Mouse (Mus musculus) left cerebral cortex, postnatal 14 days (tissue): ENCODE results near the gene Phykpl. TPM values are rescaled to one million over a fixed set of nuclear protein-coding genes. Genes with fewer than 3 reads are reported as not detected.

Experiments
- DNase-seq, 2 experiments: peaks; one replicate each; pipeline ENCODE4 v3.0.0; 2021 to 2022; ENCODE audit warnings: low spot score in 2 of 2, mixed read lengths in 1 of 2
- intact Hi-C: fragments of 180-260 bp; cut with DNase I; formaldehyde crosslinking; loops from one replicate; pipeline ENCODE4 v1.15.1; 2025
- total RNA-seq, 2 experiments: library from RNA; stranded (reverse); gene quantifications; 2 replicates each; pipeline ENCODE4 v1.2.3; 2021

The Phykpl gene
- total RNA-seq, 2 experiments from 2014 or later = 5.8 to 6.4 TPM

DNA sequence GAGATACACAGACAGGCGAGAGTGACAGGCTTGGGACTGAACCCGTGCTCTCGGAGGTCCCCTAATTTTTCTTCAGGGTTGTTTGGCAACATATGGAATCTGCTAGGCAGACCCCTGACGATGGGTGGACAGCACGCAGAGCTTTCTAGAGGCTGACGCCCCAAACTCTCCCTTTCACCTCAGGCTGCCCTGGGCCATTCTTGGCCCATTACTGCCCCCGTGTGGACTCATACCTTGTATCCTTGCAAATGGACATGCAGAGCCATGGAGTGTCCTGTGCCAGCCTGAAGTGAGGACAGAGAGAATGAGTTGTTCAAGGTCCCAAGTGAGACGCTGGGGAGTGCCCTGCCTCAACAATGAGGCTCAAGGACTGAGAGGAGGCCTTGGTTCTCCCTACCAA is 1.8 kb upstream of the Phykpl start:
- DNase-seq = peak; percentile 55 to 63
- intact Hi-C loops = loop anchor here (5.0 kb wide), 2 partner anchors 40 to 295 kb away; partner anchors contain the start of gene Col23a1

DNA sequence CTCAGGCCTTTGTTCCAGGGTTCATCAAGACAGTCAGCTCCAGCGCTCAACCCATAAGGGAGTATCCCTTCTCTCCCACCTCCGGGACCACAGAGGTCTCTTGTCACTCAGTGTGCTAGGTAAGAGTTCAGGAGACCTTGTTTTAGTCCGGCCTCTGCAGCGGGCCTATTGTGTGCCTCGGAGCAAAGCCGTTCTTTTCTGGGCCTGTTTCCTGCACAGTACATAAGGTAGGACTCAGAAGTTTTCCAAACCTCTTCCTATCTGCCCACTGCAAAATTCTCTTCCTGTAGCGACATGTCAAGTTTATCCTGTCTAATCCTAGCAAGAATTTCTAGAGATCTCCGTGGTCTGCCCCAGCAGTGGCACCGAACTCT is 513 bp upstream of the Phykpl start:
- DNase-seq = no peak

DNA sequence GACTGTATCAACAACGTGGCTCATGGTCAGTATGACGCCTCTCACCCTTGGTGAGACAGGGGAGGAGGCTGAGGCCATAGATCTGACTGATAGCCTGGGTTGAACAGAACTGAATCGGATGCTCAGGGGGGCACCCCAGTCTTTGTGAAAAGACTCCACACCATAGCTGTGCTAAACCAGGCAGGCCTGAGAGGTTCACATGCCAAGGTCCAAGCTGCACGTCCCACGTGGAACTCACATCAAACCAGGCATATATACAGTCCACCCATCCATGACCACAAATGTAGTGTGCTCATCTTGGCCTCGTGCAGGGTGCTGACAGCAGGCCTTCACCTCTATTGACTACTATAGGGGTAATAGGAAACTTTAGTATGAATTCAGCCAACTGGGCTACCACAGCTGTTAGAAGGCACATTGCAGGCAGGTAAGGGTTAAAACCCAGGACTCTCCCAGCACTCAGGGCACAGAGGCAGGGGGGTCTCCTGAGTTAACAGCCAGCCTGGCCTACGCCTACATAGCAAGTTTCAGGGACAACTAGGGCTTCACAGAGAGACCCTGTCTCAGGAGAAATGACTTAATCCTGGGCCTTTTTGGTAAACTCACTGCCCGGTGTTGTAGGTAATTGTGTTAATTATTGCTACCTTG is 1.2 kb downstream of the Phykpl start:
- no peak for DNase-seq
- intact Hi-C loops = no loop called here

More for the DNA sequence above, 513 bp upstream of the Phykpl start:
- intact Hi-C loops = loop anchor here (5.0 kb wide), 2 partner anchors 42 to 297 kb away; partner anchors contain the start of gene Col23a1

DNA sequence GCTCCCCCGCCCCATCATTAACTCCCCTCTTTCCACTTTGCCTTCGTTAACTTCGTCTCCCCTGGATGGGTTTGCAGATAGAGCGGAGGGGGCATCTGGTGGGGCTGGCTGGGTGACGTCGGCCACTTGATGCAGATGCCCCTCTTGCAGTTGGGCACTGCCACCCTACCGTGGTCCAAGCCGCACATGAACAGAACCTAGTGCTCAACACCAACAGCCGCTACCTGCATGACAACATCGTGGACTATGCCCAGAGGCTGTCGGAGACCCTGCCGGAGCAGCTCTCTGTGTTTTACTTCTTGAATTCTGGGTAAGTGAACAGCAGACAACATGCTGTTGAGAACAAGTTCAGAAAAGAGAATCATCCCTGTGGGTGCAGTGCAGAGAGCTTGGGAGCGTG is 1.9 kb downstream of the Phykpl start:
- no peak for DNase-seq
- intact Hi-C loops = no loop called here

DNA sequence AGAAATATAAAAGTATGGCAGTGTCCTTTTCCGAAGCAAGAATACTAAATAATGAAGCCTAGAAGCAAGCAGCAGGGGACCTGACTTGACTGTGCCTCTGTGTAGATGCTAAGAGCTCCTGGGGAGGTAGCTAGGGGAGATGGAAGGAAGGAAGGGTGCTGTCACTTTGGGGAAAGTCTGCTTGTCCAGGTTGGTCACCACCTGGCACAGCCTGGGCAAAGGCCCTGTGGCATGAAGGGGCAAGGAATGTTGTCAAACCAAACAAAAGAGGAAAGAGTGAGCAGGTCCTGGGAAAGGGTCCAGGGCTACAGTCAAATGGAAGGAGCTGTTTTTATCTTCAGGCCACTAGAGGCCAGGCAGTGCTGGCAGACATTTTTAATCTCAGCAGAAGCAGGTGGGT is 2.5 kb downstream of the Phykpl start:
- intact Hi-C loops = no loop called here
- DNase-seq = no peak

DNA sequence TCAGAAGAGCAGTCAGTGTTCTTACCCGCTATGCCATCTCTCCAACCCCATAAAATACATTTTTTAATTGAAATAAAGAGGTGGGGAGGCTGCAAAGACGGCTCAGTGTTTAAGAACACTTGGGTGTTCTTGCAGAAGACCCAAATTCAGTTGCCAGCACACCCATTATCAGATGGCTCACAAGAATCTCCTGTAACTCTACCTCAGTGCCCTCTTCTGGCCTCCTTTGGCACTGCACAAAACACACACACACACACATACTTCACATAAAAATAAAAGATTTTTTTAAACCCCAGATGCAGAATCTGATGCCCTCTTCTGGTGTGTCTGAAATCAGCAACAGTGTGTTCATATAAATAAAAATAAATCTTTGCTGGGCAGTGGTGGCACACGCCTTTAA is 4.3 kb downstream of the Phykpl start:
- intact Hi-C loops = no loop called here
- no peak for DNase-seq

DNA sequence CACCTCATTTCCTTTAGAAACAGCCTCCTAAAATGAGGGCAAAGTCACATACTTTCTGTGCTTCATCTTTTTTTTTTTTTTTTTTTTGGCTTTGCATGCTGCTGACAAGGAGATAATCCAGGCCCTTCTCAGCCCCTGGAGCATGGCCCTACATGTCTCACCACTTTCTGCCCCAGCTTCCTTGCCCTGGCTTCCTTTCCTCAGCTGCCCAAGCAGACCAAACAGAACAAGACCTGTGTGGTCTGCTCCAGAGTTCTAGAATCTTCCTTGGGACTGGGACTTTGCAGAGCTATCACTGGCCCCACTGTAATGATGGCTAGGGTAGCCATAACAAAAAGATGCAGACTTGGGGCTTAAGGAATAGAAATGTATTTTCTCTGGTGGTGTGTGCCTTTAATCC is 5.4 kb downstream of the Phykpl start:
- intact Hi-C loops = no loop called here
- no peak for DNase-seq

DNA sequence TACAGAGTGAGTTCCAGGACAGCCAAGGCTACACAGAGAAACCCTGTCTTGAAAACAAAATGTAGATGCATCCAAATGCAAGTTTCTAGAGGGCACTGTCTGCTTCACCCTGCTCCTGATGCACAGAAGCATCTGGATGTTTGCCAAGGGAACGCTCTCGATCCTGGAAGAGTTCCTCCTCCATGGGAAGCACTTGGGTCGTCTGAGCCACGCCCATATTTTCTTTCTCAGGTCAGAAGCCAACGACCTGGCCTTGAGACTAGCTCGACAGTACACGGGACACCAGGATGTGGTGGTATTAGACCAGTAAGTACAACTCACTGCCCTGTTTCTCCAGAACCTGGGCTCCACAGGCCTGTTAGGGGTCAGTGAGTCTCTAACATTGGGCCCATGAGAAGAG is 6.6 kb downstream of the Phykpl start:
- DNase-seq = no peak
- intact Hi-C loops = no loop called here

DNA sequence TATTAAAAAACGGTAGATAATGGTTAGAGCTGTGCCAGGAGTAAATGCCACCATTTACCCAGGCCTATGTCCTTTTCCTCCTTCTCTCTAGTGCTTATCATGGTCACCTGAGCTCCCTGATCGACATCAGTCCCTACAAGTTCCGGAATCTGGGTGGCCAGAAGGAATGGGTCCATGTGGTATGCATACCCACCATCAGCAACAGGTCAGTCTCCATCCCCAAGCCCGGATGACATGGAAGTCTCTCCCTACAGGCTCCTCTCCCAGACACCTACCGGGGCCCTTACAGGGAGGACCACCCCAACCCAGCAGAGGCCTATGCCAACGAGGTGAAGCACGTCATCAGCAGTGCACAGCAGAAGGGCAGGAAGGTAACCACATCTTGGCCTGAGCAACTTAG is 7.4 kb downstream of the Phykpl start:
- intact Hi-C loops = no loop called here
- no peak for DNase-seq

DNA sequence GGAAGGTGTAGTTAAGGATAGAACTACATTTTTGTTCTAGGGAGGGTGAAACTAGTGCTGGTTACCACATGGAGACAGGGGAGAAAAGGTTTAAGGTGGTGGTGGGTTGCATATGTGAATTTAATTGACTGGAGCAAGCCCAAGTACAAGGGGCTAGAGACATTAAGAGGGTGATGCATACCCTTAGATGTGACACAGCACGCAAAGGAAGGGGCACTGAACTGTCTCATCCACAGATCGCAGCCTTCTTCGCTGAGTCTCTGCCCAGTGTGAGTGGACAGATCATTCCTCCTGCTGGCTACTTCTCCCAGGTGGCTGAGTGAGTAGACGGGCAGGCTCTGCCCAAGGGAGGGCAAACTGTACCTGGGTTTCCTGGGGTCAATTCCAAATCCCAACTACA is 8.8 kb downstream of the Phykpl start:
- DNase-seq = no peak
- intact Hi-C loops = no loop called here

DNA sequence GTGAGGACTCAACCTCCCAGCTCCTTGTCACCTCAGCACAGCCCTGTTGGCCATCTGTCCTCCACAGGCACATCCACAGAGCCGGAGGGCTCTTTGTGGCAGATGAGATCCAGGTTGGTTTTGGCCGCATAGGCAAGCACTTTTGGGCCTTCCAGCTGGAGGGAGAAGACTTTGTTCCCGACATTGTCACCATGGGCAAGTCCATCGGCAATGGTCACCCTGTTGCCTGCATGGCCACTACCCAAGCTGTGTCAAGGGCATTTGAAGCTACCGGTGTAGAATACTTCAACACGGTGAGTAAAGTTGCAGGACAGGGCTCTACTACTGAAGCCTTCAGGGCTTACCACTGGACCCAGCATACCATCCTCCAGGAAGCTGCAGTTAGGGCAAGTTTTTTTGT is 9.3 kb downstream of the Phykpl start:
- DNase-seq = no peak
- intact Hi-C loops = no loop called here

DNA sequence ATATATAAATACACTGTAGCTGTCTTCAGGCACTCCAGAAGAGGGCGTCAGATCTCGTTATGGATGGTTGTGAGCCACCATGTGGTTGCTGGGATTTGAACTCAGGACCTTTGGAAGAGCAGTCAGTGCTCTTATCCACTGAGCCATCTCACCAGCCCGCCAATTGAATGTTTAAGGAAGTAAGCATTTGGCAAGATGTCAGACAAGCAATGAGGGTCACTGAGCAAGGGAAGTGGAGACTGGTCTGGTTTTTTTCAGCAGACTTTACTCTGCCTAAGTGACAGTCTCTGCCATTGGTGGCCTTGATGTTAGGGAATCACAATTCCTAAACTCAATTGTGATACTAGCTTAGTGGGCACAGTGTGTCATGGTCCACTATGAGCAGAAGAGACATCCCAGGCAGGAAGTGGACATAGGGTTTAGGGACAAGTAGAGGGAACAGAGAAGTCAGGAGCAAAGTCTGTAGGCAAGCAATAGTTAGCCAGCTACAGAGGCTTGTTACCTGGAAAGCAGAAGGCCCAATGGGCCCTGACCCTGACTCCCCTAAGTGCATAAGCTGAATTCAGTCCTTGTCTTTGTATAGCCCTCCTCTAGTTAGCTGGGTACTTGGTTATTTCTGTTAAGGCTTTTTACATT is 10.3 kb downstream of the Phykpl start:
- intact Hi-C loops = no loop called here
- DNase-seq = no peak

DNA sequence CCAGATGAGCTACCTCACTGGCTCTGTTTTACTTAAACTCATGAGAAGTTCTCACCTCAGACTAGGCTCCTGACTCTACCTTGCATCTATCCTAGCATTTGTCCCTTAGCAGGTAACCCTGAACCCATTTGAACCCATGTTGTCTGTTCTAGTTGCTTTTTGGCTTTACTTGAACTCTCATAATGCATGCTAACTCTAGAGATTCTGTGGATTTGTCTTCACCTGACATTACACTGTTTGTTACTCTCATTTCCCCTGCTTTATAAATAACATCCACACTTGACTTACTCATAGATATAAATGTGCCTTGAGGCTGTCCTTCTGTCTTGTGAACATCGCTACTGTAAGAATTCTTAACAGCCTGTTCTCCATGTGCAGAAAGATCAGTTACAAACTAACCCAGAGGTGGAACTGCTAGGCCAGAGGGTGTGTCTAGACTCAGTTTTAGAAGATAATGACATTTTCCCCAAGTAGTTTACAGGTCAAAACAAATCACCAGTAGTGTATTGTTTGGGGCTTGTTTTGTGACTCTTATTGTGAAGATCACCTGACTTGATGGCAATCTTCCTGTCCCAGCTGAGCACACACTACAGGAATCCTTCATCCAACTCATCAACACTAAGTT is 11.0 kb downstream of the Phykpl start:
- intact Hi-C loops = no loop called here
- DNase-seq = no peak

DNA sequence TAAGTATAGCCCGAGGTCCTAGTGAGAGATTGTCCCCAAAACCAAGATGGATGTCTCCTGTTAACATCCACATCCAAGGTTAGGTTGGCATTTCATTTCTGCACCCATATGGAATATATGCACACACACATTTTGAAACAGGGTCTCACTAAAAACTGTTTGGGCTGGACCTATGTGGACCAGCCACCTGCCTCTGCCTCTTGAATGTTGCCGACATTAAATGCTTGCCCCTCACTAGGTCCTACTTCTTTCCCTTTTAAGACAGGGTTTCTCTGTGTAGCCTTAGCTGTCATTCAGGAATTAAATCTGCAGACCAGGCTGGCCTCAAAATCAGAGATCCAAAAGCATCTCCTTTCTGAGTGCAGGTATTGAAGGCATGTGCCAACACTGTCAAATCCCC is 13.0 kb downstream of the Phykpl start:
- DNase-seq = no peak
- intact Hi-C loops = no loop called here

DNA sequence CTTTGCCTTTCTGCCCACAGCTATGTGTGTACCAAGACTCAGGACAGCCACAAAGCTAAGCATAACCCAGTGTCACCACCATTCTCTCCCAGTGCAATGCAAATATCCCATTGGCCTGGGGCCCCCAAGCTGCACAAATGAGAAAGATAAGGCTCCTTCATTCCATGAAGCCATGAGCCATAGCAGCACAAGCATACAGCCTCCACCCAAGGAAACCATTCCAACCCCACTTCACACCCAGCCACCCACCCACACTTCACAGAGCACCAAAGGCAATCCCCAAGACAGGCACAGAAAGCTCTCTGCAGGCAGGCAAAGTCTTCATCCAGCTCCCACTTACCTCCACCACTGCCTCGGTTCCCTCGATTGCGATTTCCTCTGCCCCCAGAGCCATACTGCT is 17.7 kb downstream of the Phykpl start:
- DNase-seq = no peak
- intact Hi-C loops = no loop called here

DNA sequence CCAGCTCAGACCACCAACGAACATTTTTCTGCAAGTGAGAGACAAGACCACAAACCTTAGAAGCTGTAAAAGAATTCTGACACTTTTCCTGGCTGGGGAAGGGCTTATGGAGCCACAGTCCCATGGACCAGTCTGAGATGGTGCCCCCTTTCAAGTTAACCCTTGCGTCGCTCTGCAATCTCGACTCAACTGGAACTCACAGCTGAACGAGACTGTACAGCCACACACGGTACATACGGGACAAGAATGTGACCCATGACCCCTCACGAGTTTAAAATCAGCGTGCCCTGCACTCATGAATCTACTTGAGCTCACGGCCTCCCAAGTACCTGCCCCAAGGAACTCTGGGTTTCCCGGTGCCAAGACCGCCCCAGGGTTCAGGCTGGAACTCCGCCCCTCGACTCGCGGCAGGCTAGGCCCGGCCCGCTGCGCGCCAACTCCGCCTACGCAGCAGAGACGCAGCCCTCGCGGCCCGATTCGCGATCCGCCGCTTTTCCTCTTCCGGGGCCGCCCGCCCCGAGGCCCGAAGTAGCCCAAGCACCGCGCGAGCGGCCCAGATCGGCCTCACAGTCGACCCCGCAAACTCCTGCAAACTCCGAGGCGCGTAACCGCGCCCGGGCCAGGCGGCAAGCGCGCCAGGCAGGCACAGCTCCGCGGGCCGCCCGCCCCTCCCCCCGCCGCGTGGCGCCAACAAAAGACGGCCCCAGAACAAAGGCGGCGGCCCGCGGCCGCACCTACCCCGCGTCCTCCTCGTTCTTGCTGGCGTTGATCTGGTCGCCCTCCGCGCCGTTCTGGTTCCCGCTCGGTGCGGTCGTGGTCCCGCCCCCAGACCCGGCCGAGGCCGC is 21.3 kb downstream of the Phykpl start:
- DNase-seq = peak; percentile 64 to 77
- intact Hi-C loops = no loop called here

DNA sequence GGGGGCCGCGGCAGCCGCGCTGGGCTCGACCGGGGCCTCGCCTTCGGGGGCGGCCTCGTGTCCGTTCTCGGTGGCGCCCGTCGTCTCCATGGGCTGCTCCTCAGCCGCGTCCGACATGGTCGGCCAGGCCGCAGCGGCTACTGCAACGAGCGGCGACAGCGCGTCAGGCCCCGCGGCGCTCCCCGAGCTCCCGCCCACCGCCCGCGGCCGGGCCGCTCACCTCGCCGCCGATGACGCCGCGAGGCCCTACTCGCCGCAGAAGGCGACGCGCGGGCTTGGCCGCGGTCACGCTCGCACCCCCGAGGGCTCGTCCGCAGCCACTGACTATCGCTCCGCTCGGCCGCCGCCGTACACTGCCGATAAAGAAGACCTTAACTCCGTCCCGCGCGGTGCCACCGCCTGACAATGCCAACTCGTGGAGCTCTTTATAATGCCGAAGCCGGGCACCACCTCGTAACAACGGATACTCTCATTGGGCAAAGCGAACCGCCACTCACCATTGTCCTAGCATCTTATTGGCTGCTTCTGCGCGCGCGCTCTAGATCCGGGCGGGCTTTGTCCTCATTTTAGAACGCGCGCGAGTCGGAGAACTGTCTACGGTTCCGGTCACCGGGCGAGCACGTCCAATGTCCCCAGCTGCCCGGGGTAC is 22.0 kb downstream of the Phykpl start, which contains the start of gene Hnrnpab:
Gene Hnrnpab (minus strand): TSS at position 401 of the 649 bp plus-strand sequence.
- DNase-seq = peak; percentile 99
- intact Hi-C loops = no loop called here

DNA sequence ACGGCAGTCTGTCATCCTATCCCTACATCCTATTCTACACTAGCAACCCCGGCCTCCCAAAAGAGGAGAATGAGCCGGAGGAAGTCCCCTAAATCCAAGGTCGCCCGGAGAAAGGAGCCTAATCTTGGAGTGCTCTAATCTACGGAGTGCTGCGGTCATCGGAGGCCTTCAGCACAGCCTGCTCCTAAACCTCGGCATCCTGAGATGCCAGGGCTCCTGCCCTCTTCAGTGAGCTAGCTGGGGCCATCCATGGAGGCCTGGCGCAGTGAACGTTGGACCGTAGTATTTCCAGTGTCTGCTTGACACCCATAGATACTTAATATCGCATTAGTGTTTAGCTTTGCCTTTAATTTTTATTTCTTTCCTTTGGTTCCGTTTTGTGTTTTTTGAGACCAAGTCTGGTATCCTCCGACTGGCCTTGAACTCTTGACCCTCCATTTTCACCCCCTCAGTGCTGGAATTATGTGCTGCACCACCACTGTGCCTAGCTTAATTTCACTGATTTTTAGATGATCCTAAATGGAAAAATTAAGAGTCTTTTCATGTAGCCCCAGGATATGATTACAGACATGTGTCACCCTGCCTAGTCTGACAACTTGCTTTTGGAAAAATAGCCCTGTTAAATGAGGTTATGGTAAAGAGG is 22.7 kb downstream of the Phykpl start:
- DNase-seq = no peak
- intact Hi-C loops = no loop called here

DNA sequence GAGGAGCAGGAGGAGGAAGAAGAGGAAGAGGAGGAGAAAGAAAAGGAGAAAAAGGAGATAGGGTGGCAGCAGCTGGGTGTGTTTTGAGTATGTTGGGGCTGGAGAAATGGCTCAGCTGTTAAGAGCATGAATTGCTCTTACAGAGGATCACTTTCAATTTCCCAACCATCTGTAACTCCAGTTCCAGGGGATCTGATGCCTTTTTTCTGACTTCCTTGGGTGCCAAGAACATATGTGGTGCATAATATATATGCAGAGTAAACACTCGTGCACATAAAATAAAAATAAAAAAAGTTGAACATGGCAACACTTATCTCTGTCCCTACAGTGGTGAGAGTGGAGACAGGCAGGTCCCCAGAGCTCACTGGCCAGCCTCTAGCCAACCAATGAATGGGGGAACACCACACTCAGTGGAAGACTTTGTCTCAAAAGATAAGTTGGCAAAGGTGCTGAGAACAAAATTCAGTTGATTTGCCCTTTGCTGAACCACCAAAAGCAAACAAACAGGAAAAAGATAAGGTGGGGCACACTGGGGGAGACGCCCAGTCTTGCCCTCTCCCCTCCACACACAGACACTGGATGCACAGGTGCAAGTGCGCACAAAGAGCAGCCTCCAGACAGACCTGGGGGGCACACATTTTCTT is 24.8 kb downstream of the Phykpl start:
- DNase-seq = no peak
- intact Hi-C loops = no loop called here
